Mouse (Mus musculus) liver, adult 2 months (tissue): ENCODE measurements around the gene Spata2.

Experiments used
- CTCF ChIP-seq: fragments of 200-500 bp; IDR thresholded peaks from 2 replicates; pipeline ENCODE4 v1.5.1; 2011; ENCODE audit warnings: low read depth, low read length, control low read depth
- POLR2A ChIP-seq: fragments of 200-500 bp; IDR thresholded peaks from 2 replicates; pipeline ENCODE4 v1.6.1; 2011; ENCODE audit warnings: low read length, control low read depth; ENCODE audit not compliant: insufficient read depth; ENCODE audit errors: extremely low read depth

DNA sequence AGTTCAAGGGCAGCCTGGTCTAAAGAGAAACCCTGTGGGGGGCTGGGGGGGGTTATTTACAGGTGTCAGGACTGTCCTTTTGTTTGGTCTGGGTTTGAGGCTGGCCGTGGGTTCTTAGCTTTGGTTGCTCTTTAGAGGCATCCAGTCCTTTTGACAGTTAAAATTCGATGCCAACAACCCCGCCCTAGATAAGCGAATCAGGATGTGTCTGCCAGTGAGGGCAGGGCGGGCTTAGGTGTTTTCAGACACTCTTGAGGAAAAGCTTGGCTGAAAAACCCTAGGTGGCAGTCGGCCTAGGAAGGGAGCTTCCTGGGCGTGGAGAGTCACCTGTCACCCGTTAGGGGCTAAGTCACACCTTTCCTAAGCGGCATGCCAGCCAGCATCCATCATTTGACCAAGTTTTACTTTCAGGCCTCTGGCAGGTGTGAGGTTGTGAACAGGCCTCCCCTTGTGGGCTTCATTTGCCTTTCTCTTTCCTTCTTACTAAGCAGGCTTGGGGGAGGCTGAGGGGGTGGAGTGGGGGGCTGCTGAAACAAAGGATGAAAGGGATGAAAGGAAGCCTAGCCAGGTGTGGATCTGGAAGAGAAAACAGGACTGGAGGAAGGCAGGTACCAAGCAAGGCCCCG lies 43.7 kb upstream of the Spata2 start:
- TF ChIP-seq CTCF (no peak), POLR2A (no peak)
